Mouse (Mus musculus): ENCODE results near the gene Amot.

DNA sequence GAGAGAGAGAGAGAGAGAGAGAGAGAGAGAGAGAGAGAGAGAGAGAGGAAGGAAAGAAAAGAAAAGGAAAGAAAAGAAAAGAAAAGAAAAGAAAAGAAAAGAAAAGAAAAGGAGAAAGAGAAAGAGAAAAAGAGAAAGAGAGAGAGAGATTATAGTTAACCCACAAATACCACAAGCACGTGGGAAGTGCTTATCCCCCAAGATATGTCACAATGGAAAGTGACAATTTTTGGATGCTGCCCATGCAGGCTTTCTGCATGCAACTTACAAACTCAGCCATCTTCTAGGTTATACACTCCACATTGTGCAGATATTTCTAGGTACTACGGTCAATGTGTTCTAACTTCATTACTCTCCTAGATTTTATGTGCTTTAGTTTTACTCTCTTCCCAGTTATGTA lies 41.5 kb downstream of the Amot start:
- TF ChIP-seq CTCF (IDR thresholded peaks at IDR 0.05; ENCODE audit: extremely low read depth, insufficient read depth, insufficient read length, insufficient replicate concordance), result no peak
- TF ChIP-seq POLR2A (IDR thresholded peaks at IDR 0.05; ENCODE audit: low read depth, low read length), result no peak
